Mouse (Mus musculus) cerebellum, postnatal 14 days (tissue): ENCODE measurements around the gene 1700025G04Rik.
A peak's percentile ranks its signal among the peaks of the same experiment; 100 is the strongest.

Experiments
- DNase-seq, 2 experiments: peaks; one replicate each; pipeline ENCODE4 v3.0.0; 2021; ENCODE audit warnings: mixed read lengths in 2 of 2

The 1700025G04Rik gene

GRCm38 (mm10) chr1:151955866-151956265 lies 134.1 kb downstream of the 1700025G04Rik start:
- DNase-seq, result no peak

GRCm38 (mm10) chr1:151953563-151953962 lies 136.4 kb downstream of the 1700025G04Rik start:
- DNase-seq, result peak; percentile 78 to 82

GRCm38 (mm10) chr1:151948065-151948464 lies 141.9 kb downstream of the 1700025G04Rik start:
- DNase-seq, result no peak

GRCm38 (mm10) chr1:151947571-151947970 lies 142.4 kb downstream of the 1700025G04Rik start:
- peak in 1 of 2 experiments; percentile 32 for DNase-seq

- peak in 1 of 2 experiments; percentile 33 for DNase-seq
These were observed 145.3 kb downstream of the 1700025G04Rik start for GRCm38 (mm10) chr1:151944457-151945223.

GRCm38 (mm10) chr1:151943681-151944237 lies 146.2 kb downstream of the 1700025G04Rik start:
- DNase-seq, result no peak

GRCm38 (mm10) chr1:151942972-151943654 lies 146.8 kb downstream of the 1700025G04Rik start:
- DNase-seq, result no peak

- DNase-seq, result no peak
These were observed 149.9 kb downstream of the 1700025G04Rik start for GRCm38 (mm10) chr1:151939987-151940386.

- DNase-seq, result no peak
These were observed 150.4 kb downstream of the 1700025G04Rik start for GRCm38 (mm10) chr1:151939510-151939909.

- no peak for DNase-seq
These were observed 156.3 kb downstream of the 1700025G04Rik start for GRCm38 (mm10) chr1:151933605-151934004.

- no peak for DNase-seq
These were observed 163.1 kb downstream of the 1700025G04Rik start for GRCm38 (mm10) chr1:151926826-151927225.

- DNase-seq, result no peak
These were observed 163.8 kb downstream of the 1700025G04Rik start for GRCm38 (mm10) chr1:151926141-151926540.

- peak in 1 of 2 experiments; percentile 16 for DNase-seq
These were observed 164.2 kb downstream of the 1700025G04Rik start for GRCm38 (mm10) chr1:151925738-151926137.

- DNase-seq, result no peak
These were observed 171.0 kb downstream of the 1700025G04Rik start for GRCm38 (mm10) chr1:151918806-151919357.

GRCm38 (mm10) chr1:151917736-151918135 lies 172.2 kb downstream of the 1700025G04Rik start:
- no peak for DNase-seq

GRCm38 (mm10) chr1:151914494-151914893 lies 175.4 kb downstream of the 1700025G04Rik start:
- DNase-seq, result no peak

GRCm38 (mm10) chr1:151907014-151907413 lies 182.9 kb downstream of the 1700025G04Rik start:
- no peak for DNase-seq

GRCm38 (mm10) chr1:151900706-151901360 lies 189.1 kb downstream of the 1700025G04Rik start:
- no peak for DNase-seq

GRCm38 (mm10) chr1:151899964-151900363 lies 190.0 kb downstream of the 1700025G04Rik start:
- DNase-seq, result no peak

- no peak for DNase-seq
These were observed 194.5 kb downstream of the 1700025G04Rik start for GRCm38 (mm10) chr1:151895406-151895805.

- no peak for DNase-seq
These were observed 195.9 kb downstream of the 1700025G04Rik start for GRCm38 (mm10) chr1:151893976-151894375.

- no peak for DNase-seq
These were observed 197.9 kb downstream of the 1700025G04Rik start for GRCm38 (mm10) chr1:151892008-151892407.

- no peak for DNase-seq
These were observed 198.7 kb downstream of the 1700025G04Rik start for GRCm38 (mm10) chr1:151891194-151891593.
